Mouse (Mus musculus) midbrain, embryonic 12.5 days (tissue): Measurements from ENCODE around the gene Acbd7. TPM values are rescaled to one million over a fixed set of nuclear protein-coding genes. Genes with fewer than 3 reads are reported as not detected.
A peak's percentile ranks its signal among the peaks of the same experiment; 100 is the strongest.

Experiments used
- ATAC-seq: fragments of 200-750 bp; cut with Nextera tagmentation; 2 replicates; pipeline ENCODE4 v1.8.0; 2017; ENCODE audit warnings: low read depth, moderate TSS enrichment, moderate library complexity; ENCODE audit not compliant: low FRiP score
- H3K27ac ChIP-seq: fragments of 300-500 bp; sonication (generic); replicated peaks from 2 replicates; pipeline ENCODE4 v1.5.1; 2016; ENCODE audit warnings: mild to moderate bottlenecking
- H3K27me3 ChIP-seq: fragments of 300-500 bp; sonication (generic); 2 replicates; pipeline ENCODE4 v1.6.1; 2016; ENCODE audit warnings: mild to moderate bottlenecking
- H3K36me3 ChIP-seq: fragments of 300-500 bp; sonication (generic); 2 replicates; pipeline ENCODE4 v1.6.1; 2016
- H3K4me1 ChIP-seq: fragments of 300-500 bp; sonication (generic); 2 replicates; pipeline ENCODE4 v1.6.1; 2016
- H3K4me2 ChIP-seq: fragments of 300-500 bp; sonication (generic); replicated peaks from 2 replicates; pipeline ENCODE4 v1.6.1; 2016; ENCODE audit warnings: mild to moderate bottlenecking, moderate library complexity
- H3K4me3 ChIP-seq: fragments of 300-500 bp; sonication (generic); 2 replicates; pipeline ENCODE4 v1.5.1; 2016; ENCODE audit warnings: mild to moderate bottlenecking
- H3K9ac ChIP-seq: fragments of 300-500 bp; sonication (generic); replicated peaks from 2 replicates; pipeline ENCODE4 v1.6.1; 2016; ENCODE audit warnings: mild to moderate bottlenecking, moderate library complexity
- H3K9me3 ChIP-seq: fragments of 300-500 bp; sonication (generic); 2 replicates; pipeline ENCODE4 v1.6.1; 2016; ENCODE audit warnings: mild to moderate bottlenecking
- WGBS: fragments of 180-500 bp; shearing (Covaris S2); methylation state at CpG from one replicate; pipeline ENCODE4 v1.1.7; 2016; 5-methylcytosine and 5-hydroxymethylcytosine counted together
- polyA plus RNA-seq: library from polyadenylated mRNA; unstranded; fragments of >200 nt; fragmentation: Nextera tagmentation; extraction: Ambion mirVana; gene quantifications from 2 replicates; pipeline ENCODE4 v1.2.1, GENCODE M21; 2016

Gene Acbd7
- polyA plus RNA-seq, result not detected in 2 replicates

DNA sequence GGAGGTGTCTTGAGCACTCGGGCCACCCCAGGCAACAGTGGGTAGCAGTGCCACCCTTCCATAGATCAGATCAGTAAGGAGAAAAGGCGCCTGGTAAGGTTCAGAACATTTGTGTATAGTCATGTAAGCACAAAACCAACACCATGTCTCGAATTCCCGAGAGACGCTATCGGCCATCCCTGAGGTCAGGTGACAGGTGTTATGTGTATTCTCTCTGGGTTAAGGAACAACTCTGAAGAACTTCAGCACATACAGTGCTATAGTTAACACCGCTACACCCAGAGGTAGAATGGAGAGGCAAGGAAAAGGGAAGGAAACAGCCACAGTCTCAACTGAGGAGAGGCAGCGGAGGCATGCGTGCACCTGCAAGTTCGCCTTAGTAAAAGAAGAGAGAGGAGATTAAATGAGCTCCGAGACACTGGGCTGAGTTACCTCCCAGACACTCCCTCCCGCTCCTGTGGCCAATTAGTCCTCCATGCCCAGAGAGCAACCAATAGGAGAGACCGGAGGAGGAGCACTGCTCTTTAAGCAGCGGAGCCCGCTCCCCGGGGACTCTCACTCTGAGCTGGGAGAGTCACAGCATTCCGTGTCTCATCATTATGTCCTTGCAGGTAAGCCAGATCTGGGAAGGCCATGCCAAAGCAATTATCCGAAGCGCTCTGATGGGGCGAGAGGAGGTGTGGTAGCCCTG lies at the start of gene Acbd7:
TSS of gene Acbd7 (plus strand) at position 558 of the 691 bp plus-strand sequence.
- Histone ChIP-seq H3K4me3 (peak within 1 kb of the TSS; percentile 33), H3K9ac (peak within 1 kb of the TSS; percentile 12; the same call in 1 of the 2 replicates), H3K36me3 (no peaks in the 10 kb centered on the region), H3K4me2 (peak within 1 kb of the TSS; percentile 64), H3K27me3 (peaks cover 16% of the 10 kb centered on the region), H3K4me1 (peaks cover 23% of the 10 kb centered on the region), H3K27ac (no peak within 1 kb of the TSS), H3K9me3 (no peaks in the 10 kb centered on the region)
- 8% methylated on average over 20 of the region's 20 CpGs for WGBS
- no peak for ATAC-seq

DNA sequence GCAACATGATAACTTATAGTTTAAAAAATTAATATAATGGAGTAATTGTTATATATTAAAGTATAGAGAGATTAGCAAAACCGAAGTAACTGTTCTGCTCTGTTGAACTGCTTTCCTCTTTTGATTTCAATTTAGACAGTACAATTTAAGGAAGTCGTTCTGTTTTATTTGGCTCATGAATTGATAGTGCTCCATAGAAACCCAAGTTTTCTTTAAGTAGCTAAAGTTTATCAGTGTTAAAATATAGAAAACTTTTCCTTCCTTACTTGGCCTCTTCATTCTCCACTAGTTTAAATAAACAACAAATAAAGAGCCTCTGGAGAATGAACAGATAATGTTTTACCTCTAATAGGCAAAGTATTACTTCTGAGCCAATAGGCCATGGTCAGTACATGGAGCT lies 49.7 kb upstream of the Acbd7 start:
- 90% methylated on average over 2 of the region's 2 CpGs for WGBS
- Histone ChIP-seq H3K27me3 (no peaks in the 10 kb centered on the region), H3K36me3 (no peaks in the 10 kb centered on the region), H3K27ac (no peak overlapping the region), H3K4me1 (peaks cover 15% of the 10 kb centered on the region), H3K9ac (no peak overlapping the region), H3K4me3 (no peak overlapping the region), H3K9me3 (no peaks in the 10 kb centered on the region), H3K4me2 (no peak overlapping the region)
- ATAC-seq, result no peak

DNA sequence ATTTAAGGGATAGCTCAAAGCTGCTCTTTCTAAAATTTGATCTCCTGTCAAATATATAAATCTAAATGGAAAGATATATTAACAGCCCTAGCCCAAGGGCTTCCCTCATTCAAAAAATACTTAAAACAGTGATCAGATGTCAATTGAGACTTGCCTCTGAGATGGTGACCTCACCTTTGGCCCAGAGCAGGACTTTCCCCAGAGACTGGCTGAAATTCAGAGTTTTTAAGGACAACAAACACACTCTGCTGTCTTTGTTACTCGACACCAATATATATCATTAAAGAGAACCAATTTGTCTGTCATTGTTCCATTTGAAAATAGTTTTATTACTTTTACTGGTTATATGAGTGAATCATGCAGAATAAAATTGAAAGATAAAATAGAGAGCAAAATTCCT lies 46.4 kb upstream of the Acbd7 start:
- no peak for ATAC-seq
- H3K27me3 ChIP-seq, result no peaks in the 10 kb centered on the region
- 95% methylated on average over 1 of the region's 1 CpGs for WGBS
- H3K27ac ChIP-seq, result no peak overlapping the region
- no peak overlapping the region for H3K4me2 ChIP-seq
- no peaks in the 10 kb centered on the region for H3K36me3 ChIP-seq
- H3K4me3 ChIP-seq, result no peak overlapping the region
- no peaks in the 10 kb centered on the region for H3K9me3 ChIP-seq
- no peak overlapping the region for H3K9ac ChIP-seq
- peaks cover 9% of the 10 kb centered on the region for H3K4me1 ChIP-seq

DNA sequence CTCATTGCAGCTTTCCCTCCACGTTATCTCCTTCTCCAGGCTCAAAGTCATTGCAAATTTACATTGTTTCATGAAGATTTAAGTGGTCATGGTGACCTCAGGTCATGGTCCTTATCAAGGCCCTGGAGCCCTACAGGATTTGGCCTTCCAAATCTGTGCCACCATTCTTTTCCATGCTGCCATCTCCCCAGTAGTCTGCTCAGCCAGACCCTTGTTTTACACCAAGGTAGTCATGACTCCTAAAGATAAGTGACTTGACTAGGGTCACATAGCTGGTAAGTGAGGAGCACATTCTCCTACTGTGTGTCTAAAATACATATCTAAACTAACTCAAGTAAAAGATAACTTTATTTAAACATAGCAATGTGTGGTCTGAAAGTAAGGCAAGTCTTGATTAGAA lies 43.8 kb upstream of the Acbd7 start:
- Histone ChIP-seq H3K4me3 (no peak overlapping the region), H3K9me3 (no peaks in the 10 kb centered on the region), H3K36me3 (no peaks in the 10 kb centered on the region), H3K27me3 (no peaks in the 10 kb centered on the region), H3K9ac (no peak overlapping the region), H3K27ac (no peak overlapping the region), H3K4me1 (no peaks in the 10 kb centered on the region), H3K4me2 (no peak overlapping the region)
- no peak for ATAC-seq
- 89% methylated on average over 1 of the region's 1 CpGs for WGBS

- Histone ChIP-seq H3K36me3 (no peaks in the 10 kb centered on the region), H3K4me1 (no peaks in the 10 kb centered on the region), H3K27ac (no peak overlapping the region), H3K9me3 (no peaks in the 10 kb centered on the region), H3K9ac (no peak overlapping the region), H3K27me3 (no peaks in the 10 kb centered on the region), H3K4me2 (no peak overlapping the region), H3K4me3 (no peak overlapping the region)
- WGBS, result 88% methylated on average over 7 of the region's 7 CpGs
- no peak for ATAC-seq
Measured at GRCm38 (mm10) chr2:3295826-3296225, 40.1 kb upstream of the Acbd7 start.

- ATAC-seq, result no peak
- peaks cover 22% of the 10 kb centered on the region for H3K36me3 ChIP-seq
- H3K27ac ChIP-seq, result no peak overlapping the region
- no peaks in the 10 kb centered on the region for H3K27me3 ChIP-seq
- H3K9me3 ChIP-seq, result no peaks in the 10 kb centered on the region
- H3K4me3 ChIP-seq, result no peak overlapping the region
- H3K4me2 ChIP-seq, result no peak overlapping the region
- H3K9ac ChIP-seq, result no peak overlapping the region
- WGBS, result 92% methylated on average over 3 of the region's 3 CpGs
- no peaks in the 10 kb centered on the region for H3K4me1 ChIP-seq
Measured at GRCm38 (mm10) chr2:3305426-3306025, 30.4 kb upstream of the Acbd7 start.

DNA sequence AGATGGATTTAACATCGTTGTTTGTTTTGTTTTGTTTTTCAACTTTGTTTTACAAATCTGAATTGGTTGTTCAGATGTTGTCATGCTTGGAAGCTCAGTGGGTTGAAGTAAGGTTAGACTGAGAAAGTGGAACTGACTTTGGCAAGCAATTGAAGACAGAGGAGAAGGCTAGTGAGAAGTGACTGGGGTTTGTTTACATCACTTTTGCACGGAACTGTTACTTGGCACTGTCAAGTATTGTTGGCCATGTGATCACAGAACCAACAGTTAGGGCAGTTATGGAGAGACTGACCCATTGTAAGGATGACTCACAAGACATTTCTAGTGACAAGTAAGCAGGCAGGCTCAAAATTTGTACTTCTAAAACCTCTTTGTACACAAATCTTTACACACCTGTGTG lies 12.8 kb upstream of the Acbd7 start:
- Histone ChIP-seq H3K9me3 (no peaks in the 10 kb centered on the region), H3K27me3 (no peaks in the 10 kb centered on the region), H3K4me2 (no peak overlapping the region), H3K27ac (no peak overlapping the region), H3K4me1 (no peaks in the 10 kb centered on the region), H3K36me3 (peaks cover 66% of the 10 kb centered on the region), H3K4me3 (no peak overlapping the region), H3K9ac (no peak overlapping the region)
- ATAC-seq, result no peak
- WGBS, result 93% methylated on average over 2 of the region's 2 CpGs

DNA sequence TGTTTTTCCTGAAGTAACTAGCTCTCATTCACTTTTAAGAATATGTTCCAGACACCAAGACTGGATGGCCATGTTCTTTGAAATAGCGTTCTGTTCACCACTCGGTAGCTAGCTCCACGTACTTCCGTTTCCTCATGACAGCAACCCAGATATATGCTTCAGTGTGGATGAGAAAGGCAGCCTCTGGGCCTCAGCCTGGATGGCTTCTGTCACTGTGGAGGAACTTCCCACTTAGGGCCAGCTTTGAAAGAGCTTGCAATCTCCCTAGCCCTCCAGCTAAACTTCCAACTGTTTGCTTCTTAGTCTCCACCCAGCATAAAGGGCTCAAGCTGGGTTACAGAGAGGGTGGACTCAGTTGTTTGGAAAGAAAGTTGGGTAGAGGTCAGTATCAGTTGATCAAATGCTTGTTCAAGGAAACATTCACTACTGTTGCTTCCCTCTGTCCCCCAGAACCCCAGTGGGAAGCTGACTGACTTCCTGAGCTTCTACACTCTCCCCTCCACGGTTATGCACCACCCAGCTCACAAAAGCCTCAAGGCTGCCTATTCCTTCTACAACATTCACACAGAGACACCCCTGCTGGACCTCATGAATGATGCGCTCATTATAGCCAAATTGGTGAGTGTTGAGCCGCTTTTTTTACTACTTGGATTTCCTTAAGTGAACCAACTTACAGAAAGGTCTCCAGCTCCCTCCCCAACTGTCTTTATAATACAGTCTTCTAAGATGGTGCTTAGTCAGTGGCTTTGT lies 11.4 kb upstream of the Acbd7 start:
- Histone ChIP-seq H3K27me3 (no peaks in the 10 kb centered on the region), H3K4me2 (no peak overlapping the region), H3K9ac (no peak overlapping the region), H3K9me3 (no peaks in the 10 kb centered on the region), H3K36me3 (peaks cover 69% of the 10 kb centered on the region), H3K27ac (no peak overlapping the region), H3K4me1 (no peaks in the 10 kb centered on the region), H3K4me3 (no peak overlapping the region)
- ATAC-seq, result no peak
- 96% methylated on average over 7 of the region's 7 CpGs for WGBS

- H3K4me2 ChIP-seq, result no peak overlapping the region
- H3K27me3 ChIP-seq, result no peaks in the 10 kb centered on the region
Measured at GRCm38 (mm10) chr2:3326547-3326946, 9.4 kb upstream of the Acbd7 start.

DNA sequence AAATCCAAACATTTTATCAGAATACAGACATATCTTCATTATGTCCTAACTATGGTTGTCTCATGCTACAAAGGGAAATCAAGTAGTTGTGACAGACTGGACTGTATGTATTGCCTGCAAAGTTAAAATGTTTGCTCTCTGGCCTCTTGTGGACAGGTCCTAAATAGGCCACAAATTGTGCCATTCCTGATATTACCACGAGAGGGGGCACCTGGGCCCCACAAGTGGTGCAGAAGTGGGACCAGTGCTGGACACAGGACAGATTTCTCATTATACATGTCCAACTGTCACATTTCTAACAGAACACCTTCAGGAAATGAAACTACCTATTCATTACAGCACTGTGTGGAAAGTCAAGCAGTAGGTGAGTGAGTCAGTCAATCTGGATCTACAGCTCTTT lies 8.6 kb upstream of the Acbd7 start:
- Histone ChIP-seq H3K4me2 (no peak overlapping the region), H3K9me3 (no peaks in the 10 kb centered on the region), H3K27me3 (no peaks in the 10 kb centered on the region), H3K9ac (no peak overlapping the region), H3K4me3 (no peak overlapping the region), H3K4me1 (peaks cover 12% of the 10 kb centered on the region), H3K36me3 (peaks cover 60% of the 10 kb centered on the region), H3K27ac (no peak overlapping the region)
- ATAC-seq, result no peak
- 50% methylated on average over 1 of the region's 1 CpGs for WGBS

More at GRCm38 (mm10) chr2:3326547-3326946, 9.4 kb upstream of the Acbd7 start:
- peaks cover 63% of the 10 kb centered on the region for H3K36me3 ChIP-seq
- peaks cover 9% of the 10 kb centered on the region for H3K4me1 ChIP-seq
- H3K4me3 ChIP-seq, result no peak overlapping the region
- 86% methylated on average over 1 of the region's 1 CpGs for WGBS
- ATAC-seq, result no peak
- H3K9me3 ChIP-seq, result no peaks in the 10 kb centered on the region
- no peak overlapping the region for H3K9ac ChIP-seq
- no peak overlapping the region for H3K27ac ChIP-seq

DNA sequence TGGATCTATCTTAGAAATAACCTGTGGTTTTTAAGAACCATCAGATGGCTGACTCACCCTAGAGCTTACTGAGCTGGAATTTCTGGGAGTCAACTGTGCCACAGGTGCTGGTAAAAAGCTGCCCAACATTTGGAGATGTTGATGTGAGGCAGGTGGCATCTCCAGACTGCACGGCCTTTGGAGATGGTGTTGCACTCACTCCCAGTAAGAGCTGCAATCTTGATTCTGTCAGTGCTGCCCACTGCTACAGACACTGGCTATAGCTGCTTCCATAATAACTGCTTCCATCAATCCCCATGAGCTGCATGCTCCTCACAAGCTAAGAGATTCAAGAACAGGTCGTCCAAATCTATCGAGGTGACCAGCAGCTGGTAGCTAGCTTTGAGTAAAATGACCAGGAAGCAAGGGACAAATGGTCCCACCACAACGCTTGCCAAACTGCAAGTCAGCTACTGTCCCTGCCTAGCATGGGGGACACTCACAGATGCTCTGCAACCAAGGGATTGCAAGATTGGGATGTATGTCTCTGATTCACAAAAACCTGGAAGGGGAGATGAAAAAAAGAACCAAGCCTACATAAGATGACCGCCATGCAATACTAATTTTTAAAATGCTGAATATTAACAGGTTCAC lies 4.8 kb upstream of the Acbd7 start:
- Histone ChIP-seq H3K9me3 (no peaks in the 10 kb centered on the region), H3K4me2 (peak overlapping the region; percentile 72), H3K27ac (no peak overlapping the region), H3K4me1 (peaks cover 22% of the 10 kb centered on the region), H3K9ac (peak overlapping the region; percentile 49), H3K36me3 (peaks cover 28% of the 10 kb centered on the region), H3K4me3 (peak overlapping the region; percentile 56), H3K27me3 (peaks cover 9% of the 10 kb centered on the region; the same call in 1 of the 2 replicates)
- WGBS, result 82% methylated on average over 5 of the region's 5 CpGs
- no peak for ATAC-seq

GRCm38 (mm10) chr2:3332056-3332455 lies 3.9 kb upstream of the Acbd7 start:
- Histone ChIP-seq H3K4me3 (peak overlapping the region; percentile 56), H3K36me3 (peaks cover 24% of the 10 kb centered on the region), H3K4me1 (peaks cover 24% of the 10 kb centered on the region), H3K9ac (peak overlapping the region; percentile 49), H3K27ac (peak overlapping the region; percentile 35), H3K4me2 (peak overlapping the region; percentile 72), H3K9me3 (no peaks in the 10 kb centered on the region), H3K27me3 (peaks cover 12% of the 10 kb centered on the region; the same call in 1 of the 2 replicates)
- no peak for ATAC-seq
- 2% methylated on average over 21 of the region's 21 CpGs for WGBS
